Mouse (Mus musculus) neural tube, embryonic 11.5 days (tissue): ENCODE data around the gene Cdv3. TPM values are rescaled to one million over a fixed set of nuclear protein-coding genes. Genes with fewer than 3 reads are reported as not detected.

ENCODE experiments used
- ATAC-seq: fragments of 200-750 bp; cut with Nextera tagmentation; 2 replicates; pipeline ENCODE4 v1.8.0; 2017; ENCODE audit warnings: moderate number of reproducible peaks, mild to moderate bottlenecking, moderate TSS enrichment, moderate library complexity; ENCODE audit not compliant: insufficient read depth, low FRiP score, low TSS enrichment
- DNase-seq: peaks from one replicate; pipeline ENCODE4 v3.0.0-alpha.2; 2015; ENCODE audit warnings: low spot score
- H3K27ac ChIP-seq: fragments of 300-500 bp; sonication (generic); 2 replicates; pipeline ENCODE4 v1.5.1; 2014; ENCODE audit warnings: low read depth, mild to moderate bottlenecking, low read length
- H3K27me3 ChIP-seq: fragments of 300-500 bp; sonication (generic); 2 replicates; pipeline ENCODE4 v1.6.1; 2014; ENCODE audit warnings: mild to moderate bottlenecking, low read length, mixed read lengths; ENCODE audit not compliant: control insufficient read depth, insufficient read depth
- H3K36me3 ChIP-seq: fragments of 300-500 bp; sonication (generic); 2 replicates; pipeline ENCODE4 v1.6.1; 2014; ENCODE audit warnings: mild to moderate bottlenecking, low read length, moderate library complexity, mixed read lengths; ENCODE audit not compliant: control insufficient read depth, insufficient read depth
- H3K4me1 ChIP-seq: fragments of 300-500 bp; sonication (generic); 2 replicates; pipeline ENCODE4 v1.6.1; 2014; ENCODE audit warnings: low read length, mixed read lengths; ENCODE audit not compliant: control insufficient read depth, insufficient read depth
- H3K4me2 ChIP-seq: fragments of 300-500 bp; sonication (generic); 2 replicates; pipeline ENCODE4 v1.6.1; 2014; ENCODE audit warnings: low read depth, mild to moderate bottlenecking, moderate library complexity
- H3K4me3 ChIP-seq: fragments of 300-500 bp; sonication (generic); 2 replicates; pipeline ENCODE4 v1.5.1; 2014; ENCODE audit warnings: low read depth, low read length
- H3K9ac ChIP-seq: fragments of 300-500 bp; sonication (generic); 2 replicates; pipeline ENCODE4 v1.6.1; 2014; ENCODE audit warnings: mild to moderate bottlenecking, low read length
- H3K9me3 ChIP-seq: fragments of 300-500 bp; sonication (generic); 2 replicates; pipeline ENCODE4 v1.6.1; 2016; ENCODE audit warnings: low read length; ENCODE audit not compliant: control insufficient read depth
- WGBS: fragments of 180-500 bp; shearing (Covaris S2); extraction: QIAGEN DNeasy Blood & Tissue Kit; methylation state at CpG from one replicate; pipeline ENCODE4 v1.1.7; 2014; 5-methylcytosine and 5-hydroxymethylcytosine counted together
- polyA plus RNA-seq: library from polyadenylated mRNA; unstranded; fragments of >200 nt; fragmentation: Nextera tagmentation; extraction: Ambion mirVana; gene quantifications from 2 replicates; pipeline ENCODE4 v1.2.1, GENCODE M21; 2014

Cdv3 gene
- polyA plus RNA-seq, 1 experiment from 2014 or later = 142 TPM

- ATAC-seq (no peak), DNase-seq (no peak)
- Histone ChIP-seq H3K27me3 (no peaks in the 10 kb centered on the region), H3K9me3 (no peaks in the 10 kb centered on the region), H3K36me3 (no peaks in the 10 kb centered on the region), H3K4me3 (no peak overlapping the region), H3K27ac (no peak overlapping the region), H3K9ac (no peak overlapping the region), H3K4me1 (no peaks in the 10 kb centered on the region), H3K4me2 (no peak overlapping the region)
- 49% methylated on average over 10 of the region's 10 CpGs for WGBS
Measured at GRCm38 (mm10) chr9:103378686-103379085, 13.0 kb upstream of the Cdv3 start.

- 80% methylated on average over 7 of the region's 7 CpGs for WGBS
- Histone ChIP-seq H3K9ac (no peak overlapping the region), H3K9me3 (no peaks in the 10 kb centered on the region), H3K27me3 (no peaks in the 10 kb centered on the region), H3K4me1 (no peaks in the 10 kb centered on the region), H3K27ac (no peak overlapping the region), H3K4me2 (no peak overlapping the region), H3K4me3 (no peak overlapping the region), H3K36me3 (no peaks in the 10 kb centered on the region)
- DNase-seq = no peak
- ATAC-seq = no peak
Measured at GRCm38 (mm10) chr9:103376346-103377320, 11.0 kb upstream of the Cdv3 start.

GRCm38 (mm10) chr9:103372271-103373010, 6.8 kb upstream of the Cdv3 start:
- no peaks in the 10 kb centered on the region for H3K4me1 ChIP-seq
- no peaks in the 10 kb centered on the region for H3K27me3 ChIP-seq
- no peaks in the 10 kb centered on the region for H3K36me3 ChIP-seq
- no peak for DNase-seq
- ATAC-seq = no peak
- 86% methylated on average over 5 of the region's 5 CpGs for WGBS
- H3K27ac ChIP-seq = no peak overlapping the region
- H3K9ac ChIP-seq = no peak overlapping the region
- no peaks in the 10 kb centered on the region for H3K9me3 ChIP-seq
- H3K4me3 ChIP-seq = no peak overlapping the region
- no peak overlapping the region for H3K4me2 ChIP-seq

- Histone ChIP-seq H3K9ac (no peak overlapping the region), H3K9me3 (no peaks in the 10 kb centered on the region), H3K4me1 (peaks cover 3% of the 10 kb centered on the region; the same call in 1 of the 2 replicates), H3K27me3 (no peaks in the 10 kb centered on the region), H3K4me2 (no peak overlapping the region), H3K27ac (no peak overlapping the region), H3K4me3 (no peak overlapping the region), H3K36me3 (no peaks in the 10 kb centered on the region)
- no peak for DNase-seq
- 63% methylated on average over 4 of the region's 4 CpGs for WGBS
- ATAC-seq = no peak
Measured at GRCm38 (mm10) chr9:103369951-103370350, 4.3 kb upstream of the Cdv3 start.

- H3K4me3 ChIP-seq = peak overlapping the region; percentile 7; the same call in 1 of the 2 replicates
- WGBS = 62% methylated on average over 9 of the region's 9 CpGs
- H3K4me2 ChIP-seq = peak overlapping the region; percentile 44
- H3K4me1 ChIP-seq = peaks cover 3% of the 10 kb centered on the region
- no peaks in the 10 kb centered on the region for H3K36me3 ChIP-seq
- H3K9ac ChIP-seq = no peak overlapping the region
- ATAC-seq (no peak), DNase-seq (no peak)
- H3K9me3 ChIP-seq = no peaks in the 10 kb centered on the region
- no peaks in the 10 kb centered on the region for H3K27me3 ChIP-seq
- H3K27ac ChIP-seq = no peak overlapping the region; the same call in 1 of the 2 replicates
Measured at GRCm38 (mm10) chr9:103366356-103366755, 716 bp upstream of the Cdv3 start.

GRCm38 (mm10) chr9:103364601-103365289, 895 bp downstream of the Cdv3 start:
- H3K9ac ChIP-seq = peak overlapping the region; percentile 94
- H3K36me3 ChIP-seq = peaks cover 2% of the 10 kb centered on the region; the same call in 1 of the 2 replicates
- no peaks in the 10 kb centered on the region for H3K27me3 ChIP-seq
- H3K4me2 ChIP-seq = peak overlapping the region; percentile 84
- peaks cover 3% of the 10 kb centered on the region for H3K4me1 ChIP-seq
- peak overlapping the region; percentile 96 for H3K27ac ChIP-seq
- ATAC-seq (peak; percentile 27), DNase-seq (peak; percentile 67)
- H3K9me3 ChIP-seq = no peaks in the 10 kb centered on the region
- peak overlapping the region; percentile 89 for H3K4me3 ChIP-seq
- 1% methylated on average over 74 of the region's 94 CpGs for WGBS

GRCm38 (mm10) chr9:103363730-103364417, 1.8 kb downstream of the Cdv3 start:
- no peaks in the 10 kb centered on the region for H3K27me3 ChIP-seq
- 2% methylated on average over 21 of the region's 21 CpGs for WGBS
- H3K36me3 ChIP-seq = peaks cover 5% of the 10 kb centered on the region; the same call in 1 of the 2 replicates
- H3K4me2 ChIP-seq = peak overlapping the region; percentile 84
- H3K4me3 ChIP-seq = peak overlapping the region; percentile 89
- peaks cover 3% of the 10 kb centered on the region for H3K4me1 ChIP-seq
- no peaks in the 10 kb centered on the region for H3K9me3 ChIP-seq
- DNase-seq (no peak), ATAC-seq (no peak)
- H3K27ac ChIP-seq = no peak overlapping the region
- peak overlapping the region; percentile 94 for H3K9ac ChIP-seq

GRCm38 (mm10) chr9:103363088-103363487, 2.6 kb downstream of the Cdv3 start:
- DNase-seq (no peak), ATAC-seq (no peak)
- peaks cover 3% of the 10 kb centered on the region for H3K4me1 ChIP-seq
- H3K4me3 ChIP-seq = no peak overlapping the region
- no peak overlapping the region for H3K9ac ChIP-seq
- 75% methylated on average over 6 of the region's 6 CpGs for WGBS
- no peaks in the 10 kb centered on the region for H3K27me3 ChIP-seq
- peak overlapping the region; percentile 84 for H3K4me2 ChIP-seq
- no peaks in the 10 kb centered on the region for H3K9me3 ChIP-seq
- H3K36me3 ChIP-seq = peaks cover 7% of the 10 kb centered on the region; the same call in 1 of the 2 replicates
- no peak overlapping the region for H3K27ac ChIP-seq
